Mouse (Mus musculus) frontal cortex, adult 2 months (tissue): Measurements from ENCODE around the gene Melk. TPM values are rescaled to one million over a fixed set of nuclear protein-coding genes. Genes with fewer than 3 reads are reported as not detected.
A peak's percentile ranks its signal among the peaks of the same experiment; 100 is the strongest.

Experiments used
- DNase-seq, 2 experiments: peaks; one replicate each; pipeline ENCODE4 v3.0.0; 2022; ENCODE audit warnings: low spot score in 1 of 2; ENCODE audit errors: extremely low spot score in 1 of 2
- polyA plus RNA-seq: library from polyadenylated mRNA; depleted of rRNA; stranded (reverse); fragments of >200 nt; gene quantifications from 2 replicates; pipeline ENCODE4 v1.2.3, GENCODE M21; 2012; rRNA removed

Melk gene
- 0.52 and 0.84 TPM in 2 replicates for polyA plus RNA-seq

GRCm38 (mm10) chr4:44300781-44301750 is at the start of gene Melk:
Gene Melk, plus strand, starts transcription at chr4:44300876.
- DNase-seq = peak in 1 of 2 experiments; percentile 45

- peak in 1 of 2 experiments; percentile 44 for DNase-seq
These were observed 49.2 kb upstream of the Melk start for GRCm38 (mm10) chr4:44251521-44251920.

- peak; percentile 55 to 66 for DNase-seq
These were observed 48.4 kb upstream of the Melk start for GRCm38 (mm10) chr4:44251966-44252916.

DNA sequence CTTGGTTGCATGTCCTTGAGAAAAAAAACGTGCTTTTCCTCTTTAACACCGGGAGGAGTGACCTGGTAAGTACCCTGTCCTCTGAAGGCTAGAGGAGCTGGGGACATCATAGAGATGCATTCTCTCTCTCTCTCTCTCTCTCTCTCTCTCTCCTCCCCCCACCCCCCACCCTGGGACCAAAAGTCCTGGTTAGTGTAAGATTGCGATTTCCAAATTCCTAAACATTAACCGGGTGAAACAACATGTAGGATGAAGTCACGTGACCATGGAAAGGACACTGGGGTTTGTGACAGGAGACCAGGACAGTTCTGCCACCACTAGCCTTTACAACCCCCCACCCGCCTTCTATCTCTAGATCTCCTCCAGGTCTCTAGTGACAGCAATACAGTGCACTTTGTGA is 47.5 kb upstream of the Melk start:
- no peak for DNase-seq

DNA sequence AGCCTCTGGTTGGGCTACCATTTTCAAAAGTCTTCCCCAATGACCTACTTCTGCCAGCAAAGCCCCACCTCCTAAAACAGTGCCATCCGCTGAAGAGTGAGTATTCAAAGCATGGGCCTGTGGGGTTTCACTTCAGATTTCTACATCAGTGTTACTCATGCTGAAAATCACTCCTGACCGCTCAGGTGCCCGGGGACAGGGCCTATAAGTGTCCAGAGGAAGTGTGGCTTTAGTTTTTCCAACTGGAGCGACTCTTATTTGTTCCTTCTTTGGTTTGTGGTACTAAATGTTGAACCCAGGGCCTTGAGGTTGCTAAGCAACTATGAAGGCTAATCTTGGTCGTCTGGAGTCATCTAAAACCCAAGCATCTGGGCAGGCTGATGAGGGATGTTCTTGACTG is 46.1 kb upstream of the Melk start:
- no peak for DNase-seq

DNA sequence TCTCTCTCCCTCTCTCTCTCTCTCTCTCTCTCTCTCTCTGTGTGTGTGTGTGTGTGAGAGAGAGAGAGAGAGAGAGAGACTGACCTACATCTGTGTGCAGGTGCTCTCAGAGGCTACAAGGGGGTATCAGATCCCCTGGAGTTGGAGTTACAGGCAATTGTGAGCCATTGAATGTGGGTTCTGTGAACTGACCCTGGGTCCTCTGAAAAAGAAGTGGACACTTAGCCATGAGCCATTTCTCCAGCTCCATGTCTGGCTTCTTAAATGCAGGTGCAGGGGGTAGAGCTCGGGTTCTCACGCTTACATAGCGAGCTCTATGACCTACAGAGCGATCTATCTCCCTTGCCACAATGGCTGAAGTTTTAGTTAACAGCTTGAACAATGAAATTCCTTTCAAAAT is 41.5 kb upstream of the Melk start:
- DNase-seq = no peak

- no peak for DNase-seq
These were observed 40.4 kb upstream of the Melk start for GRCm38 (mm10) chr4:44260244-44260643.

DNA sequence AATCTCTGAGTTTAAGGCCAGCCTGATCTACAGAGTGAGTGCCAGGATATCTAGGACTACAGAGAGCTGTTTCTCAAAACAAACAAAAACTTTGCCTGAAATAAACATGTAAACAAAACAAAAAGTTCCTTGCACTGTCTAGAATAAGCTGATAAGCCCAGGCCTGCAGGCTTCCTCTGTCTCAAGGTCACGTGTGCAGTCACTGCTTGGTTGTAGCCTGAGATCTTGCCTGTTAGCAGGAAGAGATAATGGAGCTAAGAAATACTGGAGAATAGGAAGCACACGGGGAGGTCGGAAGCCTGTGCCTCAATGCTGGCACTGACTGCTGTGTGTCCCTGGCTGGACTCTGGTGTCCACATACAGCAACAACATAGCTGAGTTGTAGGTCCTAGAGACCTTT is 35.2 kb upstream of the Melk start:
- no peak for DNase-seq

DNA sequence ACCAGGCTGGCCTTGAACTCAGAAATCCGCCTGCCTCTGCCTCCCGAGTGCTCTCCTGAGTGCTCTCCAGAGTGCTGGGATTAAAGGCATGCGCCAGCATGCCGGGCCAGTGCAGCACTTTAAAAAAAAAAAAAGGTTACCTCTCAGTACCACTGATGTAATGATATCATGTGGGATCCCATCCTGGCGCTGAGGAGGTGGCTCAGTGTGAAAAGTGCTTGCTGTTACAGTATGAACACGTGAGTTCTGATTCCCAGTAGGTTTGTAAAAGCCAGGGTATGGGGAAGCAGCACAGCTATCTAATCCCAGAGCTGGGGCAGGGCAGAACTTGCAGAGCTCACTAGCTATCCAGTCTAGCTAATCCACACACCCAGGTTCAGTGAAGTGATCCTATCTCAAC is 33.2 kb upstream of the Melk start:
- no peak for DNase-seq

GRCm38 (mm10) chr4:44269376-44269817 is 31.3 kb upstream of the Melk start:
- DNase-seq = peak in 1 of 2 experiments; percentile 63

DNA sequence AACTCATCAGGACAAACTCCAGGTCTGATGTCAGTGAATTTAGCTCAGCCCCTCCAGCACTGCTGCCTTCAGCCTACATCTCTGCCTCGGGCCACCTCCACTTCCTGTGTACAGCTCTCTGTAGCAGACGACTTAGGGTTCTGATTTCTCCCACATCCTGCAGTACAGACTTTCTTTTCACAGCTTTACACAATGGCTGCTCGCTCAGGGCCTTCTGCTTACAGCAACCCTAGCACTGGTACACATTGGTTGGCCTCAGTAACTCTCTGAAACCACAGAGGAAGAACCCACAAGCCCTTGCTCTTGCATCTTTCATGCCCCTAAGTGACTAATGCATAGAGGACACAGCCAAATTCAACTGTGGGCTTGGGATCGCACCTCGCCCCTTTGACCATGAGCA is 29.5 kb upstream of the Melk start:
- no peak for DNase-seq

DNA sequence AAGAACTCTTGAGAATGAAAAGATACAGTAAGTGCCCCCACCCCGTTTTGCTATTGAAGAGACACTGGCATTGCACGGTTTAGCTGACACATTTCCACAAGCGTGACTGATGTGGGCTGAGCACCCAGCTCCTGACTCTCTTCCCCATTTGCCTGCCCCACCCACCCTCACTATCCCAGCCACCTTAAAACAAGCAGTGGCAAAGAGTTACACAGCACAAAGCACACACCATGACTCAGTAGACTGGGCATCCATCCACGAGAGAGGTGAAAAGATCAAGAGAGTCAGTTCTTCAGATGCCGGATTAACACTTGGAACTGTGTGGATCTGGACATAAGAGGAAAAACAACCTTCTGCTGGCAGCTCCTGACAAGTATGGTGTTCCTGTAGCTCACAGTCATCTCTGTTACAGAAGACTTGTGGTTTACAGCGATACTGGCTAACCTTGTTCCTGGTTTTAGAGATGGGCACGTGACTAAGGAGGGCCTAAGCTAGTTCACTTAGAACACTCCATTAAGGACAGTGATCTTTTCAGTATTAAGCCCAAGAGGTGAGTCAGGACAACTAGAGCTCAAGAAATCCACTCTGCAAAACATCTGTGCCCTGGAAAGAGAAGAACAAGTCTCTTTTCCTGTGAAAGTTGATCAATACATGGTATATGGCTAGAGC is 18.9 kb upstream of the Melk start:
- no peak for DNase-seq

GRCm38 (mm10) chr4:44292534-44292933 is 8.1 kb upstream of the Melk start:
- DNase-seq = peak; percentile 57 to 89

DNA sequence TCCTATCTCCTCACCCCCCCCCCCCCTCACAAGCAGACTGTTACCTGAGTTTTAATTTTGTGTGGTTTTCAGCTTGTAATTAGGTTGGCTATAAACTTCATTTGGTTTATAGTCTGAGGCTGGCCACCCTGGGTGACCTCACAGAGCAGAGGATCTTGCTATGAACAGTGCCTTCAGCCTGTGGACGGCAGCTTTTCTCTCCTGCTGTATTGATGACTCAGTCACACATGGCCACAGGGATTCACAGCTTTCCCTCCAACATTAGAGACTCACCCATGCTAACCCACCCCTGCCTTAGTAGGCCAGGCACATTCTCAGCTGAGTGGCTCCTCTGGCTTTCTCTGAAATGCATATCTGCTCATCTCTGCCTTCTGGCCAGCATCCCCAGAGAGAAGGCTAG is 4.8 kb upstream of the Melk start:
- no peak for DNase-seq

DNA sequence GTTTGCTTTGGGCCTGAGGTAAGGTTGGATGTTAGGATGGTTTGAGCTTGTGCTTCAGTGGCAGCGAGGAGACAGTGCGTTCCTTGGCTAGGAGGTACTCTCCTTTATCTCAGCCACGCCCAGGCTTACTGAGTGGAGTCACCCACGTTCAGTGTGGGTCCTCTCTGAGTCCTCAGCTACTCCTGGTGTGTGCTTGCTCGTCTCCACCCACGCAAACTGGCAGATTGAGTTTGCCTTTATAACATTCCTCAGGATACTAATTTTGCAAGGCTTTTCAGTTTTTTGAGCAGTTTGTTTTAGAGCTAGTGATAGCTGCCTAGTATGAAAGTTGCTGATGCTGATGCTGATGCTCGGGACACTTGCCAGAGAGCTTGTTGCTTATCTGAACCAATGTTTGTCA is 5.9 kb downstream of the Melk start:
- DNase-seq = peak; percentile 35 to 67

DNA sequence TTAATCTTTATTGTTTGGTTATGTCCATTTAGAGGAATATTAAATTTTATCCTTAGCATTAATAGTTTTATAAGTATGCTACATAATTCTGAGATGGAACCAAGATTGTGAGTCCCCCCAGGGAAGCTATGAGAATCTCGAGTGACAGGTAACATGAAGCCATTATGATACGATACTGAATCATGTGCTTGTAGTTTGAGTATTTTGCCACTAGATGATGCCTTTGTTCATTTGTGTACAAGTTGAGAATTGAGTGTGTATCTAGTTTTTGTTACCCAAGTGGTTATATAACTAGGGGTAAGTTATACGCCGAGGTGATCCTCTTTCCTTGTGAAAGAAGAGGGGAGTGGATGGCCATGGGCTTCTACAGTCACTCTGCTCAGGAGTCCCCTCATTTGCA is 9.8 kb downstream of the Melk start:
- DNase-seq = no peak

- peak in 1 of 2 experiments; percentile 38 for DNase-seq
These were observed 10.2 kb downstream of the Melk start for GRCm38 (mm10) chr4:44310911-44311310.

GRCm38 (mm10) chr4:44316270-44316809 is 15.7 kb downstream of the Melk start:
- no peak for DNase-seq

GRCm38 (mm10) chr4:44320448-44320847 is 19.8 kb downstream of the Melk start:
- no peak for DNase-seq

DNA sequence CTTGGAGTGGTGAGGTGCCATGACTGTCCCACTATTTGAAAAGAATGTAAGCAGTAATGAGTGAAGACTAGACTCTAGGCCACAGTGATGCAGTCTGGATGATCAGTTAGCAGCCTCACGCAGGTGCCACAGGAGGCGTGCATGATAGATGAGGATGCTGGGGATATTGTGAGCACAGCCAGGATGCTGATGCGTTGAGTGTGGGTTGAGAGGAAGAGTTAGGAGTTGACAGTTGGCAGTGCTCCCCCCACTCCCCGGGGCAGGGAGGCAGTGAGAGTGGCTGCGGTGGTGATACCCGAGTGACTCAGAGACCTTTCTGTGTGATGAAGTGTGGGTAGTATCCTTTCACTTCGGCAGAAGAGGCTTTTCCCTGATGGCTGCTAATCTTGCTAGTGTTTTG is 21.4 kb downstream of the Melk start:
- peak; percentile 14 to 64 for DNase-seq
